Mouse (Mus musculus) kidney, adult 10 weeks (tissue): ENCODE data around the gene Spata18. TPM values are rescaled to one million over a fixed set of nuclear protein-coding genes. Genes with fewer than 3 reads are reported as not detected.

Experiments used
- polyA plus RNA-seq: library from polyadenylated mRNA; stranded (reverse); fragments of 350-450 nt; fragmentation: Illumina TruSeq; extraction: RNeasy Lipid Tissue Mini Kit (QIAGEN cat#74804); gene quantifications from one replicate; pipeline ENCODE4 v1.2.3, GENCODE M21; 2014; ENCODE audit warnings: low read depth, low replicate concordance

Spata18 gene
- polyA plus RNA-seq: not detected

DNA sequence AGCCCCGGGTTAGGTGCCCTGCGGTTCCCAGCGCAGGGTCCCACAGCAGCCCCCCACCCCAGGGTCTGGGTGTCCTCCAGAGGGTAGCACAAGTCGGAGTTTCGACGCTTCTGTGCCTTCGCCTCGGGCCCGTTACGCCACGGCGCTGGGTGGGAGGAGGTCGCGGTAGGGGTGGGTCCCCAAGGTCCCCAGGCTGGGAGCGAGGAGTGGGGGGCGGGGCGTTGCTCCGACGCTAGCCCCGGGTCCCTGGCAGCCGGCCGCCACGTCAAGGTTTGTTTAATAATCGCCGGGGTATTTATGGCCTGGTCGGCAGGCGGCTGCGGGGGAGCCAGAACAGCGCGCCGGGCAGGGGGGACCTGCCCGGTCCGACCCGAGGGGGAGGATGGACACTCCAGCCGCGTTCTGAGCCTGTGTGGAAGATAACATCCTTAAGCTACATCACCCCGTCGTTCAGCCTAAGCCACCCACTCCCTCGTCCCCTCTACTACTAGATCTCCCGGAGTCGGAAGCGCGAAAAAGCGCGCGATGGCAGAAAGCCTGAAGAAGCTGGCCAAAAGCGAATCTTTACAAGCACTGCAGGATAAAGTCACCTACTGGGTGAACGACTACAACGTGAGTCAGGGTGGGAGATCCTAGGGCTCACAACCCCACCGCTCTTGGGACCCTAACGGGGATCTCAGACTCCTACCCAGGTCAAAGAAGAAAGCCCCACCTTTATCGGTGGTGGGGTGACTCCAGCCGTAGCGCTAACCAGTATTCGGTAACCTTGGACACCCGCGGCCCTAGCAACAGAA lies at the start of gene Spata18:
Gene Spata18 (plus strand): TSS at position 319 of the 794 bp plus-strand sequence.

DNA sequence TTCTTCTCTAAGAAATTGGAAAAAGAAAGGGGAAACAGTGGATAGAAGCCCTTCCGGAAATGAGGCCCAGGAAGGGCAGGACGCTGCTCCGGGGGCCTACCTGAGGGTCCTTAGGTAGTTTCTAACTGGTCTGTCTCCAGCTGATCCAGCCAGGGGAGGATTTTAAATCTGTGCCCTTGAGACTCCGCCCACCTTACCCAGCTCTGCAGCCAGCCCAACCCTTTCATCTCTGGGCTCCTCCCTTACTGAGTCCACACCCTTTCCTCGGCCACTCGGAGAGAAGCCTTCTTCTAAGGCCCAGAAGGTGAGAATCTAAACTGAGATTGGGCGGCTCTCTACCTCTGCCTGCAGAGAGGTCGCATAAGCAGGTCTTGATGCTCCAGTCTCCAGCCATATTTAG lies 18.9 kb upstream of the Spata18 start, which contains the start of gene Lrrc66:
Gene Lrrc66 (minus strand): TSS at position 236 of the 400 bp plus-strand sequence.

DNA sequence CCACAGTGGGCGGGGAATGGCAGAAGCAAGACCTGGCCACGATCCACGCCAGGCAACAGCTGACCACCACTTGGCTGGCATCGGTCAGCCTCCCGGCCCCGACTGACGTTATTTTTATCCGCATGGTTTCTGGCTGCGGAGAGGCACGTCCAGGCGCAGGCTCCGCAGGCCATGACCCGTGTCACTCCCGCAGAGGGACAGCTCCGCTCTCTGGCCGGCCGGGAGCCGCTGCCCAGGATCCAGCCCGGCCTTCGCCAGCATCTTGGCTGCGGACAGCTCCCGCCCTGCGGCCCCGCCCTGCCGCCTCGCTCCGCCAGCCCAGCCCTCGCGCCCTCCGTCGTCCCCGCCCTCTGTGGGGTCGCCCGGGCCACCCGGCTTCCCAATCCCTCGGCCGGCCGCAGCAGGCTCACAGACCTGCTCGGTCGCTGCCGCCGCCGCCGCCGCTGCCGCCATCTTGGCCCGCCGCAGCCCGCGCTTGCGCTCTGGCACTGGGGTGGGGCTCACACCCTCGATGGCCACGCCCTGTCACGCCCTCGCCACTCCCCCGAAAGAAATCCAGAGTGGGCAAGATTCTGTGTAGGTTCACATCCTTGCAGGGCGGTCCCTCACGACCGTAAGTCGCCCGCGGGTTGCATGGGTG lies 3.8 kb upstream of the Spata18 start, which contains the start of gene Sgcb:
Gene Sgcb (minus strand): TSS at position 530 of the 640 bp plus-strand sequence.

Other genes with a start within 250 kb of the Spata18 start
- 38.1 TPM for gene Cwh43, start 245.3 kb upstream of the Spata18 start, polyA plus RNA-seq
- 76.3 TPM for gene Dcun1d4, start 170.4 kb upstream of the Spata18 start, polyA plus RNA-seq
- gene Lrrc66, start 18.9 kb upstream of the Spata18 start, polyA plus RNA-seq: 40.3 TPM
- gene Sgcb, start 3.6 kb upstream of the Spata18 start, polyA plus RNA-seq: 13.7 TPM